In the genomic region with DNA sequence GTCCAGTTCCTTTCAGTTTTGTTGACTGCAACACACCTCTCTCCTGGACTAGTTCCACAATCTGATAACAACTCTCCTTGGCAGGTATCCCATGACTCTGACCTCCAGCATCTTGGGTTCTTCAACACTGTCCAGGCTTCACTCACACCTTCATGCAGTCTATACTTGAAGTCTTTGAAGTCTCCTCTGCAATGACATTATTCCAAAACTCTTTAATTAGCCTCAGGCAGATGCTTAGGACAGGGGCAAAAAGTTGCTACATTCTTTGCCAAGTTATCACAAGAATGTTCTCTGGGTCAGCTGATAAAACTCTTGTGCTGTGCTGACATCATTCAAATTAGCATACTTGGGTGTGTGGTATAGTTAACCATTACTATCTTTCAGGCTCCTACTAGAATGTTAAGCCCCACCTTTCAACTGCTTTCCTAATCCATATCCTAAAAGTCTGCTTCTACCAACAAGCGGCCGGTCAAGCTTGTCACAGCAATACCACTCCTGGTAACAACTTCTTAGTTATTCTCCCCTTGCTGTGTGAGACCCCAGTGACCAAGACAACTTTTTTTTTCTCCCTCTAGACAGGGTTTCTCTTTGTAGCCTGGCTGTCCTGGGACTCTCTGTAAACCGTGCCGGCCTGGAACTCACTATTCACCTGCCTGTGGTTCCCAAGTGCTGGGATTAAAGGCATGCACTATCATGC, we compare ENCODE assay signal across 10 mouse cellular contexts. TPM values are rescaled to one million over a fixed set of nuclear protein-coding genes. Genes with fewer than 3 reads are reported as not detected.
A peak's percentile ranks its signal among the peaks of the same experiment; 100 is the strongest.
DNase-seq lines count a peak whose midpoint lies in the region; ATAC-seq and TF ChIP-seq lines count a peak whose summit lies in the region.
"Had no signal": no experiment of that assay in that cellular context is flagged by ENCODE, and none has a peak within 500 bp of the region (broad histone marks: within the 10 kb centered on the region; RNA-seq: fewer than 3 reads in every experiment).

No protein-coding gene starts in this region.

- peaks cover 66% of the 10 kb centered on the region for H3K79me2 ChIP-seq in MEL (ENCODE audit: control insufficient read depth, insufficient read depth, low read length, poor library complexity)

- TF ChIP-seq RAD21 in MEL (IDR thresholded peaks at IDR 0.05; ENCODE audit: low read depth, low read length): no peak

- TF ChIP-seq EP300 in MEL (IDR thresholded peaks at IDR 0.05; ENCODE audit: low read depth in 1 of 2, low read length in 2 of 2): peak; percentile 81 to 85

- H3K4me2 ChIP-seq in heart, embryonic 14.5 days (ENCODE audit: low read length): peak overlapping the region; percentile 50
- H3K4me2 ChIP-seq in liver, embryonic 16.5 days (ENCODE audit: low read depth, low read length): peak overlapping the region; percentile 58
- H3K4me2 ChIP-seq: embryonic facial prominence, embryonic 12.5 days; hindbrain, embryonic 12.5 days had no signal

- no peaks in the 10 kb centered on the region for H3K27me3 ChIP-seq in MEL (ENCODE audit: control insufficient read depth in 1 of 2, insufficient read depth in 2 of 2, low read length in 2 of 2)
- no peaks in the 10 kb centered on the region for H3K27me3 ChIP-seq in heart, embryonic 14.5 days (ENCODE audit: control insufficient read depth, insufficient read depth, low read length)
- H3K27me3 ChIP-seq in liver, embryonic 16.5 days (ENCODE audit: control insufficient read depth, insufficient read depth, low read depth, low read length): no peaks in the 10 kb centered on the region
- H3K27me3 ChIP-seq: embryonic facial prominence, embryonic 12.5 days; hindbrain, embryonic 12.5 days had no signal

- peak overlapping the region in 1 of 2 experiments; percentile 10; a peak in 1 of 4 replicates for H3K4me3 ChIP-seq in MEL (ENCODE audit: control insufficient read depth in 1 of 2, insufficient read depth in 1 of 2, low read depth in 2 of 2, low read length in 2 of 2)
- H3K4me3 ChIP-seq in heart, embryonic 14.5 days (ENCODE audit: control insufficient read depth in 1 of 2, insufficient read depth in 1 of 2, low read depth in 1 of 2, low read length in 2 of 2): no peak overlapping the region
- H3K4me3 ChIP-seq in liver, embryonic 16.5 days (ENCODE audit: low read depth, low read length): peak overlapping the region; percentile 26; the same call in 1 of the 2 replicates
- H3K4me3 ChIP-seq: embryonic facial prominence, embryonic 12.5 days; hindbrain, embryonic 12.5 days had no signal

- DNase-seq in MEL (ENCODE audit: low read depth, low spot score): peak; percentile 85
- DNase-seq in adrenal gland, postnatal 14 days: peak; percentile 54
- no peak for DNase-seq in left cerebral cortex, adult 11 months (ENCODE audit: low spot score)
- no peak for DNase-seq in layer of hippocampus, postnatal 10 days (ENCODE audit: low spot score in 2 of 2)
- DNase-seq in frontal cortex, postnatal 14 days (ENCODE audit: low spot score in 2 of 2): no peak
- DNase-seq in right cerebral cortex, postnatal 36 days (ENCODE audit: low spot score in 2 of 2): no peak

- WGBS in heart, embryonic 14.5 days: 31% methylated on average over 4 of the region's 4 CpGs
- 48% methylated on average over 4 of the region's 4 CpGs for WGBS in liver, embryonic 16.5 days (ENCODE audit: insufficient replicate concordance)

- peaks cover 13 to 60% of the 10 kb centered on the region in 2 experiments for H3K36me3 ChIP-seq in MEL (ENCODE audit: control insufficient read depth in 1 of 2, insufficient read depth in 2 of 2, low read length in 2 of 2)
- H3K36me3 ChIP-seq in heart, embryonic 14.5 days (ENCODE audit: control insufficient read depth, insufficient read depth, low read length): no peaks in the 10 kb centered on the region
- H3K36me3 ChIP-seq in liver, embryonic 16.5 days (ENCODE audit: control insufficient read depth, insufficient read depth): no peaks in the 10 kb centered on the region
- H3K36me3 ChIP-seq: embryonic facial prominence, embryonic 12.5 days; hindbrain, embryonic 12.5 days had no signal

- peak overlapping the region; percentile 2; the same call in 1 of the 2 replicates for H3K9ac ChIP-seq in MEL (ENCODE audit: control insufficient read depth, low read depth, low read length, poor library complexity, severe bottlenecking)
- peak overlapping the region; percentile 54 for H3K9ac ChIP-seq in heart, embryonic 14.5 days (ENCODE audit: low read length)
- H3K9ac ChIP-seq in liver, embryonic 16.5 days (ENCODE audit: low read depth, low read length): peak overlapping the region; percentile 22; the same call in 1 of the 2 replicates
- H3K9ac ChIP-seq: embryonic facial prominence, embryonic 12.5 days; hindbrain, embryonic 12.5 days had no signal

- H3K4me1 ChIP-seq in MEL (ENCODE audit: control insufficient read depth in 1 of 2, insufficient read depth in 2 of 2, low read length in 2 of 2): peaks cover 27 to 37% of the 10 kb centered on the region in 2 experiments
- peaks cover 9 to 38% of the 10 kb centered on the region in 2 experiments for H3K4me1 ChIP-seq in heart, embryonic 14.5 days (ENCODE audit: control insufficient read depth in 2 of 2, insufficient read depth in 2 of 2, low read length in 2 of 2)
- H3K4me1 ChIP-seq in liver, embryonic 16.5 days (ENCODE audit: control insufficient read depth, low read depth, low read length): peaks cover 29% of the 10 kb centered on the region
- H3K4me1 ChIP-seq: embryonic facial prominence, embryonic 12.5 days; hindbrain, embryonic 12.5 days had no signal

- TF ChIP-seq CTCF in MEL (IDR thresholded peaks at IDR 0.05 in 2 of 3, conservative IDR thresholded peaks at IDR 0.05 in 1 of 3; ENCODE audit: control insufficient read depth in 1 of 3, insufficient read depth in 1 of 3, low read depth in 2 of 3, low read length in 3 of 3, poor library complexity in 1 of 3, severe bottlenecking in 1 of 3): no peak

- 0 out of 2 replicates have a peak, but pooled peaks have one; percentile 61 for ATAC-seq in heart, embryonic 14.5 days (ENCODE audit: insufficient number of reproducible peaks, insufficient read depth, low FRiP score, low read depth)
- ATAC-seq in liver, embryonic 16.5 days (ENCODE audit: low read depth): peak; percentile 93

- H3K9me3 ChIP-seq in MEL (replicated peaks; ENCODE audit: insufficient read depth, low read length): no peaks in the 10 kb centered on the region
- no peaks in the 10 kb centered on the region for H3K9me3 ChIP-seq in heart, embryonic 14.5 days (ENCODE audit: control insufficient read depth, low read length)
- H3K9me3 ChIP-seq in liver, embryonic 16.5 days (replicated peaks; ENCODE audit: control insufficient read depth, low read length): no peaks in the 10 kb centered on the region
- H3K9me3 ChIP-seq: embryonic facial prominence, embryonic 12.5 days; hindbrain, embryonic 12.5 days had no signal

- TF ChIP-seq POLR2A in MEL (IDR thresholded peaks at IDR 0.05; ENCODE audit: control insufficient read depth in 1 of 2, insufficient read depth in 1 of 2, low read depth in 1 of 2, low read length in 2 of 2, poor library complexity in 1 of 2): no peak

- peak overlapping the region; percentile 57 for H3K27ac ChIP-seq in MEL (ENCODE audit: control insufficient read depth, low read depth, low read length)
- peak overlapping the region; percentile 84 to 88 for H3K27ac ChIP-seq in heart, embryonic 14.5 days (replicated peaks in 1 of 2; ENCODE audit: control insufficient read depth in 1 of 2, insufficient read depth in 1 of 2, low read depth in 2 of 2, low read length in 2 of 2)
- peak overlapping the region; percentile 83 for H3K27ac ChIP-seq in liver, embryonic 16.5 days (ENCODE audit: low read length)
- H3K27ac ChIP-seq: embryonic facial prominence, embryonic 12.5 days; hindbrain, embryonic 12.5 days had no signal

TF ChIP-seq in MEL, 35 proteins besides CTCF, POLR2A, EP300 and RAD21 (continues in another document):
- TF ChIP-seq POLR2AphosphoS2 (IDR thresholded peaks at IDR 0.05; ENCODE audit: low read length) (peak; percentile 49; the same call in 1 of the 2 replicates), ZKSCAN1 (IDR thresholded peaks at IDR 0.05; ENCODE audit: low read depth, low read length) (no peak), ELF1 (IDR thresholded peaks at IDR 0.05; ENCODE audit: low read depth, low read length) (no peak), MYB (IDR thresholded peaks at IDR 0.05; ENCODE audit: low read depth, low read length) (no peak), MAX (IDR thresholded peaks at IDR 0.05; ENCODE audit: low read length) (0 out of 2 replicates have a peak, but pooled peaks have one; percentile 36), HCFC1 (IDR thresholded peaks at IDR 0.05; ENCODE audit: low read depth, low read length) (0 out of 2 replicates have a peak, but pooled peaks have one; percentile 17), JUND (IDR thresholded peaks at IDR 0.05; ENCODE audit: low read depth, low read length) (0 out of 2 replicates have a peak, but pooled peaks have one; percentile 29), NRF1 (IDR thresholded peaks at IDR 0.05; ENCODE audit: insufficient read depth, low read depth, low read length, poor library complexity, severe bottlenecking) (no peak), TAL1 (IDR thresholded peaks at IDR 0.05; ENCODE audit: low read length) (peak; percentile 51), BHLHE40 (IDR thresholded peaks at IDR 0.05; ENCODE audit: borderline replicate concordance, low read depth, low read length) (peak; percentile 81), E2F4 (IDR thresholded peaks at IDR 0.05; ENCODE audit: borderline replicate concordance, low read depth, low read length) (no peak), TCF12 (IDR thresholded peaks at IDR 0.05; ENCODE audit: low read depth, low read length) (peak; percentile 84), MAZ (IDR thresholded peaks at IDR 0.05; ENCODE audit: low read depth, low read length) (no peak), MAFK (IDR thresholded peaks at IDR 0.05; ENCODE audit: borderline replicate concordance, low read depth, low read length) (peak; percentile 61; the same call in 1 of the 2 replicates), GABPA (IDR thresholded peaks at IDR 0.05; ENCODE audit: low read depth, low read length) (no peak), USF2 (IDR thresholded peaks at IDR 0.05; ENCODE audit: borderline replicate concordance in 1 of 2, insufficient read depth in 1 of 2, low read depth in 1 of 2, low read length in 2 of 2) (no peak), NELFE (IDR thresholded peaks at IDR 0.05; ENCODE audit: low read depth, low read length) (no peak), MXI1 (IDR thresholded peaks at IDR 0.05; ENCODE audit: low read depth, low read length) (peak; percentile 80), CHD2 (IDR thresholded peaks at IDR 0.05; ENCODE audit: low read length) (no peak)

RNA-seq across cellular contexts. Expression of a gene that starts 13.8 kb away (rescaled TPM):
- 121 and 128 TPM in 2 replicates for total RNA-seq in MEL (2012; rRNA removed)
- 1,000 to 10,000 TPM in 1 of 2 experiments, 100 to 1,000 TPM in 1; 268 to 2,029 TPM for polyA plus RNA-seq in MEL (2012; ENCODE audit: insufficient read depth in 1 of 2, insufficient read length in 2 of 2, low read depth in 1 of 2, low replicate concordance in 2 of 2, missing spikeins in 1 of 2)
- 358 and 364 TPM in 2 replicates for total RNA-seq in adrenal gland, postnatal 14 days (2021)
- 276 and 286 TPM in 2 replicates for polyA plus RNA-seq in heart, embryonic 14.5 days (2014; fragmentation: Nextera tagmentation; extraction: Ambion mirVana)
- polyA plus RNA-seq in liver, embryonic 16.5 days (2015; fragmentation: Nextera tagmentation; extraction: Ambion mirVana): 110 and 115 TPM in 2 replicates
- total RNA-seq in layer of hippocampus, postnatal 10 days (2021): 100 to 1,000 TPM; 381 to 382 TPM

Comparison
In these comparisons a context has a peak if more than half of its experiments do, and no peak if none do; other contexts are left out.
1. DNase-seq: peak in MEL (single experiment) and adrenal gland, postnatal 14 days (single experiment); none in left cerebral cortex, adult 11 months (single experiment), layer of hippocampus, postnatal 10 days (0 of 2), frontal cortex, postnatal 14 days (0 of 2) and right cerebral cortex, postnatal 36 days (0 of 2).
2. H3K9ac ChIP-seq: peak in every context shown above with its lines; median percentile 54 in heart, embryonic 14.5 days; 22 in liver, embryonic 16.5 days; 2 in MEL.
3. Peak in every context shown above with its lines, with median percentiles within 50 percentile points of each other: H3K27ac ChIP-seq.